Mouse (Mus musculus) thymus, adult 2 months (tissue): Measurements from ENCODE around the gene Ccng1.

Experiments
- CTCF ChIP-seq: fragments of 200-500 bp; IDR thresholded peaks from 2 replicates; pipeline ENCODE4 v1.5.1; 2012; ENCODE audit warnings: mild to moderate bottlenecking, control low read depth, low read length, moderate library complexity, borderline replicate concordance; ENCODE audit not compliant: control insufficient read depth, poor library complexity, insufficient read depth; ENCODE audit errors: extremely low read depth
- POLR2A ChIP-seq: fragments of 200-500 bp; IDR thresholded peaks from 2 replicates; pipeline ENCODE4 v1.6.1; 2012; ENCODE audit warnings: mild to moderate bottlenecking, low read length, control low read depth, moderate library complexity; ENCODE audit not compliant: control insufficient read depth, poor library complexity, insufficient read depth; ENCODE audit errors: extremely low read depth

DNA sequence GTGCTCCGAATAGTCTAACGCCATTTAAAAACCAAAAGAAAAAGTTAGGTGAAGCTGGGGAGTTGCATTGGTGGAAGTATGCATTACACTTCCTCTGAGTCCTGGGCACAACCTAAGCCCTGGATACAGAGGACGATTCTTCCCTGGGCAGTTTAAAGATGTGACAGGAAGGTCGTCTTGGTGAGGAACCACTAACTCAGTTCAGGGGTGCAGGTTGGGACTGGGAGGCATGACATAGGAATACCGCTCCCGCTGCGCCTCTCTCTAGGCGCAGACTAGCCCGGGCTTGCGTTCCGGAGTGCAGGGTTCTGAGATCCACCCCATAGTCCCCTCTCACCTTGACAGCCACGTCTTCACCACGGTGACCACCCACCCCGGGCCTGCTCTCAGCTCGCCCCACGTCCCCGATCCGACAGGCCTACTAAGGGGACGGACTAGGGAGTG is 425 bp downstream of the Ccng1 start:
- TF ChIP-seq CTCF = no peak
- TF ChIP-seq POLR2A = no peak
